In the genomic region with DNA sequence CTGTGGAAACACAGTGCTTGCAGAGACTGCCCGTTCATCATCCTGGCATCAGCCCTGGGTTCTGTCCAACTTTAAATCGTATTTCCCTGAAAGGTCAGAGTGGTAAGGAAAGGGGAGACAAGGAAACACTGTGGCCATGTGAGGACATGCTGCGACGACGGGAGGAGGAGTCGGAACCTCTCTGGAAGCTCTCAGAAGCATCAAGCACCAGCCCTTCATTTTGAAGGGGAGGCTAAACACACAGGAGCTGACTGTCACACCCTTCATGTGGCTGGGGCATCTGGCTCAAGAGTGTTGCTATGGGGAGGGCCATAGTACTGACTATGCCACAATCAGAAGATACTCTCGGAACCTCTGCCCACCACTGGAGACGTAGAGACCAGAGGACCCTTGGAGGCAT, we compare ENCODE assay signal across 18 mouse cellular contexts.
"Had no signal": no experiment of that assay in that cellular context is flagged by ENCODE, and none has a peak within 500 bp of the region (broad histone marks: within the 10 kb centered on the region; RNA-seq: fewer than 3 reads in every experiment).

No protein-coding gene starts in this region.

- H3K36me3 ChIP-seq: midbrain, embryonic 15.5 days; neural tube, embryonic 15.5 days had no signal

- H3K9ac ChIP-seq: liver, embryonic 12.5 days; liver, embryonic 14.5 days; lung, embryonic 14.5 days; midbrain, embryonic 13.5 days; midbrain, embryonic 15.5 days; neural tube, embryonic 13.5 days; neural tube, embryonic 15.5 days had no signal

- DNase-seq: lung, embryonic 14.5 days; retina, postnatal 1 day; right cerebral cortex, adult 18-20 months; right cerebral cortex, postnatal 25 days; right cerebral cortex, postnatal 4 days; spleen, adult 18-20 months; thymus, adult 18-20 months; thymus, postnatal 25 days; thymus, postnatal 4 days had no signal

- H3K4me1 ChIP-seq: midbrain, embryonic 13.5 days had no signal

- H3K27me3 ChIP-seq: midbrain, embryonic 15.5 days; neural tube, embryonic 13.5 days; neural tube, embryonic 15.5 days had no signal

- H3K9me3 ChIP-seq: liver, embryonic 12.5 days; midbrain, embryonic 13.5 days; midbrain, embryonic 15.5 days; neural tube, embryonic 13.5 days; neural tube, embryonic 15.5 days had no signal

- H3K4me2 ChIP-seq: liver, embryonic 12.5 days; lung, embryonic 14.5 days; midbrain, embryonic 11.5 days; midbrain, embryonic 13.5 days; midbrain, embryonic 15.5 days; neural tube, embryonic 13.5 days had no signal

- H3K4me3 ChIP-seq: liver, embryonic 12.5 days; midbrain, embryonic 13.5 days; midbrain, embryonic 15.5 days; myocyte; neural tube, embryonic 13.5 days; neural tube, embryonic 15.5 days had no signal

- H3K27ac ChIP-seq: liver, embryonic 12.5 days; liver, embryonic 14.5 days; macrophage; midbrain, embryonic 13.5 days; midbrain, embryonic 15.5 days; neural tube, embryonic 13.5 days; neural tube, embryonic 15.5 days had no signal

- ATAC-seq: midbrain, embryonic 15.5 days had no signal
